Mouse (Mus musculus) lung, embryonic 16.5 days (tissue): ENCODE results near the gene Rbp2. TPM values are rescaled to one million over a fixed set of nuclear protein-coding genes. Genes with fewer than 3 reads are reported as not detected.

ENCODE experiments used
- ATAC-seq: fragments of 200-750 bp; cut with Nextera tagmentation; 2 replicates; pipeline ENCODE4 v1.8.0; 2017; ENCODE audit warnings: low read depth, mild to moderate bottlenecking, moderate library complexity
- H3K27ac ChIP-seq: fragments of 300-500 bp; sonication (generic); 2 replicates; pipeline ENCODE4 v1.5.1; 2014; ENCODE audit warnings: mild to moderate bottlenecking, control low read depth, low read length
- H3K27me3 ChIP-seq: fragments of 300-500 bp; sonication (generic); 2 replicates; pipeline ENCODE4 v1.6.1; 2014; ENCODE audit warnings: low read depth, low read length, mixed read lengths; ENCODE audit not compliant: control insufficient read depth, insufficient read depth
- H3K36me3 ChIP-seq: fragments of 300-500 bp; sonication (generic); 2 replicates; pipeline ENCODE4 v1.6.1; 2014; ENCODE audit warnings: low read length; ENCODE audit not compliant: control insufficient read depth, insufficient read depth
- H3K4me1 ChIP-seq: fragments of 300-500 bp; sonication (generic); replicated peaks from 2 replicates; pipeline ENCODE4 v1.6.1; 2014; ENCODE audit warnings: low read length, mixed read lengths; ENCODE audit not compliant: control insufficient read depth, insufficient read depth
- H3K4me2 ChIP-seq: fragments of 300-500 bp; sonication (generic); 2 replicates; pipeline ENCODE4 v1.6.1; 2014; ENCODE audit warnings: low read depth, low read length, control low read depth
- H3K4me3 ChIP-seq: fragments of 300-500 bp; sonication (generic); 2 replicates; pipeline ENCODE4 v1.5.1; 2014; ENCODE audit warnings: mild to moderate bottlenecking, low read length, control low read depth
- H3K9ac ChIP-seq: fragments of 300-500 bp; sonication (generic); 2 replicates; pipeline ENCODE4 v1.6.1; 2014; ENCODE audit warnings: low read length, control low read depth
- H3K9me3 ChIP-seq: fragments of 300-500 bp; sonication (generic); 2 replicates; pipeline ENCODE4 v1.6.1; 2016; ENCODE audit warnings: low read length; ENCODE audit not compliant: control insufficient read depth
- WGBS: fragments of 180-500 bp; shearing (Covaris S2); extraction: QIAGEN DNeasy Blood & Tissue Kit; methylation state at CpG from one replicate; pipeline ENCODE4 v1.1.7; 2014; 5-methylcytosine and 5-hydroxymethylcytosine counted together
- polyA plus RNA-seq: library from polyadenylated mRNA; unstranded; fragments of >200 nt; fragmentation: Nextera tagmentation; extraction: Ambion mirVana; gene quantifications from 2 replicates; pipeline ENCODE4 v1.2.1, GENCODE M21; 2015

Rbp2 gene
- polyA plus RNA-seq, result 1.5 and 2.2 TPM in 2 replicates

DNA sequence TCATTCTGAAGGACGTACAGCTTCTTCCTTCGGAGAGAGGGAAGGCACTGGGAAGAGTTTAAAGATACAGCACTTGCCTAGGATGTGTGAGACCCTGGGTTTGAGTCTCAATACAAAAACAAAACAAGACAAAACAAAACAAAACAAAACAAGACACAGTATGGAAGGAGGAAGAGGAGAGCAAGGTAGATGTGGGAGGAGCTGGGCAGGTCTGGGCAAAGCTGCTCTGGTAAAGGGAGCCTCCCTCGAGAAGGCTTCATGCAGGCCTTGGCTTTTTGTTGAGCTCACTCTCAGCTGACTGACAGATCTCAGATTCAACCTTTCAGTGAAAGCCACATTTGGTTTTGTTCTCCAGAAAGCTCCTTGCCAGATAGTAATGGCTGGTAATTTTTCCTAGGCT, at the start of gene Rbp2:
Gene Rbp2 (plus strand): TSS at position 301 of the 400 bp plus-strand sequence.
- 74% methylated on average over 3 of the region's 3 CpGs for WGBS
- H3K4me3 ChIP-seq, result no peak within 1 kb of the TSS
- no peak for ATAC-seq
- no peaks in the 10 kb centered on the region for H3K27me3 ChIP-seq
- no peaks in the 10 kb centered on the region for H3K36me3 ChIP-seq
- H3K4me1 ChIP-seq, result peaks cover 17% of the 10 kb centered on the region
- no peak within 1 kb of the TSS for H3K9ac ChIP-seq
- H3K9me3 ChIP-seq, result no peaks in the 10 kb centered on the region
- H3K4me2 ChIP-seq, result no peak within 1 kb of the TSS
- H3K27ac ChIP-seq, result no peak within 1 kb of the TSS; the same call in 1 of the 2 replicates

DNA sequence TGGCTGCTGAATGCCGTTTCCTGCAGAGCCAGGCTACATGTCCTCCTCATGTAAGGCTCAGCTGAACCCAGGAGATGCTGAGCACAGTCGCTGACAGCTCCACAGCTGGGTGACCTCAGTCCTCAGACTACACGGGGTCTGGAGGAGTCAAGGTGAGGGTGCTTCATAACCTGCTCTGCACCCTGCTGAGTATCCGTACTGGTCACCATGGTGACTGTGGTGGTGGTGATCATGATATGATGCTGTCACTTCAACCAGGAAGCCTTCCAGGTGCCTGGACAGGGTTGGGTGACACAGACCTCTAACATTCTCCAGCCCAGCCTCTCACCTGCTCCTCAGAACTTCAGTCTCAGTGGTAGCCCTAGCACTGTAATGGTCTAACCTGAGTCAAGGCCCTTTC, 48.1 kb upstream of the Rbp2 start:
- ATAC-seq, result no peak
- no peak overlapping the region for H3K27ac ChIP-seq
- WGBS, result 68% methylated on average over 4 of the region's 4 CpGs
- H3K9me3 ChIP-seq, result no peaks in the 10 kb centered on the region
- H3K4me2 ChIP-seq, result no peak overlapping the region
- no peaks in the 10 kb centered on the region for H3K36me3 ChIP-seq
- no peaks in the 10 kb centered on the region for H3K27me3 ChIP-seq
- no peak overlapping the region for H3K9ac ChIP-seq
- 0 out of 2 replicates have a peak, but pooled peaks cover 2% of the 10 kb centered on the region for H3K4me1 ChIP-seq
- no peak overlapping the region for H3K4me3 ChIP-seq

DNA sequence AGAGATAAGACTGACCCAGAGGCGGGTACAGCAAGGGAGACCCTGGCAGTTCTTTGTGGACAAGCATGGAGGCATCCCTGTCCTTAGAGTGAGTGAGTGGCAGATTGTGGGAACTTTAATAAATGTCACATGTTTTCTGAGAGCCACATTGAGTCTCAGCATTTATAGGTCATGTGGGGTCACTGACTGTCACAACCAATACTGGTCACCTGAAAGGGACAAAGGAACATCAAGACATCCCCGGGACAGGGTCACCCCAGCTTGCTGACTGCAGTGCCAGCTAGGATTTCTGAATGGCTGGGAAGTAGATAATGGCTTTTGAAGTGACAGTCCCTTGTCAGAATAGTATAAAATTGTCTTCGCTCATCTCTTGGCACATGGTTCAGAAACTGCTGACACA, 46.8 kb upstream of the Rbp2 start:
- no peak for ATAC-seq
- Histone ChIP-seq H3K4me3 (no peak overlapping the region), H3K9ac (no peak overlapping the region), H3K4me1 (0 out of 2 replicates have a peak, but pooled peaks cover 2% of the 10 kb centered on the region), H3K4me2 (no peak overlapping the region), H3K27me3 (no peaks in the 10 kb centered on the region), H3K36me3 (no peaks in the 10 kb centered on the region), H3K27ac (no peak overlapping the region), H3K9me3 (no peaks in the 10 kb centered on the region)
- WGBS, result 67% methylated on average over 3 of the region's 3 CpGs

DNA sequence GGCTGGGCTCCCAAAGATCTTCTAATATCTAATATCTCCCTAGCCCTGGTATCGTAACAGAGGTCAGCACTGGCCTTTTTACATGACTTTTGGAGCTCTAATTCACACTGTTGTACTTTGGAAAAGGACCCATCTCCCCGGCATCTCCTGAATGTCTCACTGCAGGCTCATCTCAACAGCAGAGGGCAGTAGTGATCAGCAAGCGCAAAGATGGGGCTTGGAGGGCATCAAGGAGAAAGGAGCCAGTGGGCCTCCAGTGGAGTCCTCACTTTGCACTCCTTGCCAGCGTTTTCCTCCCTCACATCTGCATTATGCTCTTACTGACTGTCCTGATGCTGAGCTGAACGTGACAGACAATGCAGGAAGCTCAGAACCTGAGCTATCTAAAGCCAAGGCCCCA, 43.3 kb upstream of the Rbp2 start:
- WGBS, result 53% methylated on average over 5 of the region's 5 CpGs
- H3K27me3 ChIP-seq, result no peaks in the 10 kb centered on the region
- no peaks in the 10 kb centered on the region for H3K4me1 ChIP-seq
- H3K4me2 ChIP-seq, result no peak overlapping the region
- no peaks in the 10 kb centered on the region for H3K9me3 ChIP-seq
- H3K27ac ChIP-seq, result no peak overlapping the region
- no peak overlapping the region for H3K9ac ChIP-seq
- no peak overlapping the region for H3K4me3 ChIP-seq
- peaks cover 6% of the 10 kb centered on the region; the same call in 1 of the 2 replicates for H3K36me3 ChIP-seq
- ATAC-seq, result 0 out of 2 replicates have a peak, but pooled peaks have one; percentile 15

- Histone ChIP-seq H3K9me3 (no peaks in the 10 kb centered on the region), H3K27ac (no peak overlapping the region), H3K4me1 (no peaks in the 10 kb centered on the region), H3K4me2 (no peak overlapping the region), H3K36me3 (peaks cover 6% of the 10 kb centered on the region; the same call in 1 of the 2 replicates), H3K4me3 (no peak overlapping the region), H3K9ac (no peak overlapping the region), H3K27me3 (no peaks in the 10 kb centered on the region)
- ATAC-seq, result no peak
- WGBS, result 78% methylated on average over 9 of the region's 9 CpGs
These were observed 40.4 kb upstream of the Rbp2 start for GRCm38 (mm10) chr9:98445359-98446149.

DNA sequence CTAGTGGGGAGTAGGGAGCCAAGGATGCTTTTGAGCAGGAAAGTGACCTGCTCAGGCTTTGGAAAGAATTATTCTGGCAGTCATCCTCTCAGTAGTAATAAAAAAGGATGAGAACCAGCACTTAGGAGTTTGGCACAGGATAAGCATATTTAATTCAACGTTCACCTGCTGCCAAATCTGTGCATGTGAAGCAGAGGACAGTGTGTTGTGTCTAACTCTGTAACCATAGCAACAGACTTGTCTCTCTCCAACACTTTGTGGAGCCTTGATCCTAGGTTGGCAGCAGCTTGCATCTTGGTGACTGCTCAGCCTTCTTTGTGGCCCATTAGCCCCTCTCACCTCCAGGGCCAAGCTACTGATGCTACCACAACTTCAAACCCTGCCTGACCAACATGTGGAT, 34.9 kb upstream of the Rbp2 start:
- no peaks in the 10 kb centered on the region for H3K4me1 ChIP-seq
- no peak for ATAC-seq
- H3K36me3 ChIP-seq, result no peaks in the 10 kb centered on the region
- no peak overlapping the region for H3K27ac ChIP-seq
- H3K27me3 ChIP-seq, result no peaks in the 10 kb centered on the region
- no peak overlapping the region for H3K4me2 ChIP-seq
- no peak overlapping the region for H3K4me3 ChIP-seq
- H3K9ac ChIP-seq, result no peak overlapping the region
- WGBS, result 54% methylated on average over 1 of the region's 1 CpGs
- no peaks in the 10 kb centered on the region for H3K9me3 ChIP-seq

GRCm38 (mm10) chr9:98466709-98467108, 19.2 kb upstream of the Rbp2 start:
- Histone ChIP-seq H3K4me3 (no peak overlapping the region), H3K27me3 (no peaks in the 10 kb centered on the region), H3K36me3 (no peaks in the 10 kb centered on the region), H3K4me2 (no peak overlapping the region), H3K9ac (no peak overlapping the region), H3K27ac (no peak overlapping the region), H3K4me1 (no peaks in the 10 kb centered on the region), H3K9me3 (no peaks in the 10 kb centered on the region)
- WGBS, result 45% methylated on average over 2 of the region's 2 CpGs
- ATAC-seq, result no peak

DNA sequence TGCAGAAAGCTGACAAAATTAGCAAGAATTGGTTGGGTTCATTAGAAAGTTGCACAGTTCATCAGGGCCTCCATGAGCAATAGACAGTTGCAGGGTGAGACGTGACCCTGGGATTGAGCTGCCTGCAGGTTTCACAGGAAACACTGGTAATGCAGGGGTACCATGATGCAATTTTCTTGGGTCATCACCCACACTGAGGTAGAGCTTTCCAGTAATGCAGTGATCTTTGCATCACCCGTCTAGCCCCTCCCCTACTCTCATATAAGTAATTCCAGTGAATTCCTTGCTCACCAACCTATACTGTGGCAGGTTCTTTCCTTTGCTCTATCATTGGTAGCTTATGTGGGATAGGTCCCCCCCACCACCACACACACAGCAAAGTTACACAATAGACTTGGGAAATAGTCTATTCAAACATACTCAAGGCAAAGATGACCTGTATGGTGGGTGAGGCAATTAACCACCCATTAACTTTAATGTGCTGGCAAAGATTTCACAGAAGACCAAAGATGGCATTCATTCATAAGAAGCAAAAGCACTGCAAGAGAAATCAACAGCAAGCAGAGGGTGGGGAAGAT, 5.7 kb upstream of the Rbp2 start:
- H3K4me2 ChIP-seq, result no peak overlapping the region
- 66% methylated on average over 2 of the region's 2 CpGs for WGBS
- H3K9ac ChIP-seq, result no peak overlapping the region
- no peaks in the 10 kb centered on the region for H3K9me3 ChIP-seq
- H3K27me3 ChIP-seq, result no peaks in the 10 kb centered on the region
- H3K27ac ChIP-seq, result no peak overlapping the region
- H3K36me3 ChIP-seq, result no peaks in the 10 kb centered on the region
- ATAC-seq, result 0 out of 2 replicates have a peak, but pooled peaks have one; percentile 23
- no peak overlapping the region for H3K4me3 ChIP-seq
- no peaks in the 10 kb centered on the region for H3K4me1 ChIP-seq

DNA sequence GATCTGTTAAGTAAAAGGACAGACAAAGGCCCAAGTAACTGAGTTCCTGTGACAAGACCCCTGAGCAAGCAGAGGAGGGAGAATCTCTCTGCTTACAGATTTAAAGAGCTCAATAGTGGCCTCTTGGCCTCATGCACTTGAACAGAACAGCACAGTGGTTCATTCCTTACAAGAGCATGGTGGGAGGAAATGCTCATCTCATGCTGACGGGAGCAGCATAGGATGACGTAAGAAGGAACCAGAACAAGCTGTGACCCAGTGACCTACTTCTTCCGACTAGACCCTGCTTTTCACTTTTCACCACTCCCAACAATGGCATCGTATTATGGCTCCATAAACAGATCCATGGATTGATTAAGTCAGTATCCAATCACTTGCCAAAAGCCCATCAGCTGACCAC, 3.7 kb upstream of the Rbp2 start:
- H3K9ac ChIP-seq, result no peak overlapping the region
- no peaks in the 10 kb centered on the region for H3K4me1 ChIP-seq
- 61% methylated on average over 4 of the region's 4 CpGs for WGBS
- no peaks in the 10 kb centered on the region for H3K27me3 ChIP-seq
- no peak overlapping the region for H3K4me2 ChIP-seq
- H3K9me3 ChIP-seq, result no peaks in the 10 kb centered on the region
- no peak overlapping the region for H3K27ac ChIP-seq
- ATAC-seq, result no peak
- H3K4me3 ChIP-seq, result no peak overlapping the region
- no peaks in the 10 kb centered on the region for H3K36me3 ChIP-seq
